Mouse (Mus musculus): ENCODE results near the gene Abhd11. TPM values are rescaled to one million over a fixed set of nuclear protein-coding genes. Genes with fewer than 3 reads are reported as not detected.
A peak's percentile ranks its signal among the peaks of the same experiment; 100 is the strongest.

Gene Abhd11
- polyA plus RNA-seq, 2 experiments from 2014 or later: 53.9 to 66.7 TPM

DNA sequence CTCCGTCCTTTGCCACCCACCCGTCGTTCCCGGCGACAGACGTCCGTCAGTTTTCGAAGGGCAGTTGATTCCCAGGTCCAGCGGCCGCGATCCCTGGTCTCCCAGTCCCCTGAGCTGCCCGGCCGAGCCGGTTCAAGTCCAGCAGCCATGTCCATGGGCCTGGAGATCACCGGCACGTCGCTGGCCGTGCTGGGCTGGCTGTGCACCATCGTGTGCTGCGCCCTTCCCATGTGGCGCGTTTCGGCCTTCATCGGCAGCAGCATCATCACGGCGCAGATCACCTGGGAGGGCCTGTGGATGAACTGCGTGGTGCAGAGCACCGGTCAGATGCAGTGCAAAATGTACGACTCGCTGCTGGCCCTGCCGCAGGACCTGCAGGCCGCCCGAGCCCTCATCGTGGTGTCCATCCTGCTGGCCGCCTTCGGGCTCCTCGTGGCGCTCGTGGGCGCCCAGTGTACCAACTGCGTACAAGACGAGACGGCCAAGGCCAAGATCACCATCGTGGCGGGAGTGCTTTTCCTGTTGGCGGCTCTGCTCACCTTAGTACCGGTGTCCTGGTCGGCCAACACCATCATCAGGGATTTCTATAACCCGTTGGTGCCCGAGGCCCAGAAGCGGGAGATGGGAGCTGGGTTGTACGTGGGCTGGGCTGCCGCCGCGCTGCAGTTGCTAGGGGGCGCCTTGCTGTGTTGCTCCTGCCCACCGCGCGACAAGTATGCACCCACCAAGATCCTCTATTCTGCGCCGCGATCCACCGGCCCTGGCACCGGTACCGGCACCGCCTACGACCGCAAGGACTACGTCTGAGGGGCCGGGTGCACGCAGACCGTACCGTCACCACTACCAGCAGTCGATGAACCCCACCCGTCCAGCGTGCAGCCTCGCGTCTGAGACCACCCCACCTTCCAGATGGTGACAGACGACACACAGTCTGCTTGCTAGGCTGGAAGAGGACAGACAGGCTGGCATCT, 22.4 kb upstream of the Abhd11 start:
- ATAC-seq: no peak

DNA sequence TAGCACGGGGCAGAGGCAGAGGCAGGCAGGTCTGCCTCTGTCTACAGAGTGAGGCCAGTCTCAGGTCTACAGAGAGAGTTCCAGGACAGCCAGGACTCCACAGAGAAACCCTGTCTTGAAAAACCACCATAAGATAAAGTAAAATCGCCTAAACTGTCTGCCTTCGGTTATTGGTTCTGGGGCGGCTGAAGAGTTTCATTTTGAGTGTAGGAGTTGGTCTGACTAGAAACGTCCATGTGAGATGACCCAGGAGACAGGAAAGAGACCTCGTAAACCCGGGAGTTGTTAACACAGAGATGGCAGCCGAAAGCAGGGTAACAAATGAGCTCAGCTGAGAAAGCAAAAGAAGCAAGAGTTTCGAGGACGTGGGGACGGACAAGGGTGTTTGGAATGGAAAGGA, 19.8 kb upstream of the Abhd11 start:
- ATAC-seq: no peak

DNA sequence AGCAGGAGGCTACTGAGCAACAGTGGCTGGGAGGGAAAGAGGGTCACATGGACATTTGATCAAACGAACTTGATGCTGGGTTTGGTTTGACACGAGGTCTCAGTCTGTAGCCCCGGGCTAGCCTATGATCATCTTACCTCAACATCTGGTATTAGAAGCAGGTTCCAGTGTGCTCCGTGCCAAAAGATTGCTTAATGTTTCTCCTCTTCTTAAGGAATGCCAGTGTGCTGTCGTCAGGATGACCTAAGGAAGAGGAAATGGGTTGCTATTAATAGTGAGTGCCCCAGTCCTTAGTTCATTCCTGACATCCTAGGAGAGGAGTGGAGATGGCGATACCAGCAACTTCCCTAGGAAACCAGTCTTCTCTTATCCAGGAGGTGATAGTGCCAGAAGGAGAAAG, 19.2 kb upstream of the Abhd11 start:
- ATAC-seq: no peak

DNA sequence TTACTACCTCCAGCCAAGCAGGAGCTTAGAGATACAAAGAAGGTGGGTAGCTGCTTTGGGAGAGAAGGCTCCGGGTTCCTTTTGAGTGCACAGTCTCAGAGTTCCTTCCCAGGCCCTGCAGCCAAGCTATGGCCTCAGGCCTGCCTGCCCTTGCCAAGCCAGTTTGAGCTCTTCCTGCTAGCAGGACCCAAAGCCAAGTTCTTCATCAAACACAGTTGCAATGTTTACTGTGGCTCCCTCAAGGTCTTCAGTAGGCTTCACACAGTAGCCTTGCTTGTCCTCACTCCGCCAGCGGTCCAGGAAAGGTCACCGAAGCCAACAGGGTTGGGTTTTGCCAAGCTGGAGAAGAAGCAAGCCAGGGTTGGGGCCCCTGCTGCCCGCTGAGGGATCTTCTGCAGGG, 16.4 kb upstream of the Abhd11 start:
- no peak for ATAC-seq

DNA sequence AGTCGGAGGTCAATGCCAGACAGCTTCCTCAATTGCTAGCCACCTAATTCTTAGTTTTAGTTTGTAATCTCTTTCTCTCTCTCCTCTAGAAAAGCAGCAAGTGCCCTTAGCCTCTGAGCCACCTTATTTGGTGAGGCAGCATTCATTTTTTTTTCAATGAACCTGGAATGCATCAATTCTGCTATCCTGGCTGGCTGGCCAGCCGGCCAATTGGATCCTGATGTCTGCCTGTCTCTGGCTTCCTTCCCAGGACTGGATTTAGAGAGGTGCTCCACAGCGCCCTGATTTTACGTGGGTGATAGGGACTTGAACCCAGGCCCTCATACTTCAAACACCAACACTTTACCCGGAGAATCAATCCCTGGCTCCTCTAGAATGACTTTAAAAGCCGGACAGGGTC, 10.6 kb upstream of the Abhd11 start:
- no peak for ATAC-seq

DNA sequence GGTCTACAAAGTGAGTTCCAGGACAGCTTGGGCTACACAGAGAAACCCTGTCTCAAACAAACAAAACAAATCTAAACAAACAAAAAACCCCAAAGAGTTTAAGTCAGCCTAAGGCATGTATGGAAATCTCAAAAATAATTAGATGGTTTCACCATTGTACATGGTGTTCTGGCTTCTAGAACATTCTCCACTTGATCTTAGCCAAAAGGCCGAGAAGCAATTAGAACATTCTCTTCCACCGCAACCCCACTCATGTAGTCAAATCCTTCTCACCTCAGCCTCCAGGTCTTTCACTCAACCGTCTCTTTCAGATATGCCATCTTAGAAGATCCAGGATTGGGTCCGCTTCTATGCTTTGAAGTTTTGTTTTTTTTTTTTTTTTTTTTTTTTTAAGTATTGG, 9.2 kb upstream of the Abhd11 start:
- ATAC-seq: no peak

GRCm38 (mm10) chr5:135000751-135001150, 8.2 kb upstream of the Abhd11 start:
- no peak for ATAC-seq

GRCm38 (mm10) chr5:135001309-135001708, 7.6 kb upstream of the Abhd11 start:
- ATAC-seq: no peak

GRCm38 (mm10) chr5:135002151-135002550, 6.8 kb upstream of the Abhd11 start:
- no peak for ATAC-seq

DNA sequence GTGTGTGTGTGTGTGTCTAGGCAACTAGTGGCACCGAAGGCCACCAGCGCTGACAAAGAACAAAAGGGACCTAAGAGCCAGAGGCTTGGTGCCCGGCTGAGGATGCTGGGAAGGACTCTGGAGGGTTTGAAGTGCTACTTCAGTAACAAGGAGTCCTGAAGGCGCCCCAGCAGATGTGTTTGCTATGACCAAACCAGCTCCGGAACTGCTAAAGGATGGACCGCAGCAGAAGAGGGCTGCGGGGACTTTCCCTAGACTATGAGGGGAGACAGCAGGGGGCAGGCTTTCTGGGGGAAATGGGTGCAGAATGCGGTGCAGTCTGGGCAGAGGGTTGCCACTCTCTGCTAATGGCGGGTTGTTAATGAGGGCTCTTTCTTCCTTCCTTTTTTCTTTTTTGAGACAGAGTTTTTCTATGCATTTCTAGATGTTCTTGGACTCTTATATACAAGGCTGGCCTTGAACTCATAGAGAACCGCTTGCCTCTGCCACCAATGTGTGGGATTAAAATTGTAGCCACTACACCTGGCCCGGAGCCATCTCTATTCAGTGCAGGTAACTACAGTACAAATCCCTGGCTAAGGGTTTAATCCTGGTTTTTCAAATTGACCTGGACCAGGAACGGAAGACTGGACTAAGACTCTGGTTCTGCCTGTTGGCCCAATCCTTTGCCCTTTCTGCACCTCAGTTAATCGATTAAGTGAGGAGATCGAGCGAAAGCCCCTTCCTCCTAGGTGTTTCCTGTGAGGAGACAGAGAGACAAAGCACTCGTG, 965 bp upstream of the Abhd11 start:
- no peak for ATAC-seq

GRCm38 (mm10) chr5:135009590-135010319, 803 bp downstream of the Abhd11 start:
- peak; percentile 44 for ATAC-seq

- no peak for ATAC-seq
These were observed 1.4 kb downstream of the Abhd11 start for GRCm38 (mm10) chr5:135010320-135010709.

DNA sequence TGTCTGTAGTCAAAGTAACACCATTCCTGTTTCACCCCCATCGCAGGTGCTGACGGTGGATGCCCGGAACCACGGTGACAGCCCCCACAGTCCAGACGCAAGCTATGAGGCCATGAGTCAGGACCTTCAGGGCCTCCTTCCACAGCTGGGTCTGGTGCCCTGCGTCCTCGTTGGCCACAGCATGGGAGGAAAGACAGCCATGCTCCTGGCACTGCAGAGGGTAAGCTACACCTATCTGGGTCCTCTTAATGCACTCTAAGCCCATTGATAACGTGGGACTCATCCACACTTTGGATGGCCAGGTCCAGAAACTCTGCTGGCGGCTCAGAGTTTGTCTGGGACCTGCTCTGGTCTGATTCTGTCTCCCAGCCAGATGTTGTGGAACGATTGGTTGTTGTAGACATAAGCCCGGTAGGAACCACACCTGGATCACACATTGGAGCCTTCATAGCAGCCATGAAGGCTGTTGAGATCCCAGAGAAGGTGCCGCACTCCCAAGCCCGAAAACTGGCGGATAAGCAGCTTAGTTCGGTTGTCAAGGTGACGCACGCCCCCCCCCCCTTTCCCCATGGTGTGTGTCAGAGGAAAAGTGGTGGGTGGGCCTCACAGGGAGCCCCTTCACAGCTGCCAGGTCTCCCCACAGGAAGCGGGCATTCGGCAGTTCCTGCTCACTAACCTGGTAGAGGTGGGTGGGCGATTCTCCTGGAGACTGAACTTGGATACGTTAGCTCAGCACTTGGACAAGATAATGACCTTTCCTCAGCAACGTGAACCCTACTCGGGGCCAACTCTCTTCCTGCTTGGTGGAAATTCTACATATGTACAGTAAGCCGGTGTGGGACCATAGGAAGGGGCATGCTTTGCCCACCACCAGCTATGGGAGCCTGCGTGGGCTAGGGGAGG, 2.1 kb downstream of the Abhd11 start:
- no peak for ATAC-seq

GRCm38 (mm10) chr5:135011809-135012613, 3.1 kb downstream of the Abhd11 start:
- ATAC-seq: no peak

DNA sequence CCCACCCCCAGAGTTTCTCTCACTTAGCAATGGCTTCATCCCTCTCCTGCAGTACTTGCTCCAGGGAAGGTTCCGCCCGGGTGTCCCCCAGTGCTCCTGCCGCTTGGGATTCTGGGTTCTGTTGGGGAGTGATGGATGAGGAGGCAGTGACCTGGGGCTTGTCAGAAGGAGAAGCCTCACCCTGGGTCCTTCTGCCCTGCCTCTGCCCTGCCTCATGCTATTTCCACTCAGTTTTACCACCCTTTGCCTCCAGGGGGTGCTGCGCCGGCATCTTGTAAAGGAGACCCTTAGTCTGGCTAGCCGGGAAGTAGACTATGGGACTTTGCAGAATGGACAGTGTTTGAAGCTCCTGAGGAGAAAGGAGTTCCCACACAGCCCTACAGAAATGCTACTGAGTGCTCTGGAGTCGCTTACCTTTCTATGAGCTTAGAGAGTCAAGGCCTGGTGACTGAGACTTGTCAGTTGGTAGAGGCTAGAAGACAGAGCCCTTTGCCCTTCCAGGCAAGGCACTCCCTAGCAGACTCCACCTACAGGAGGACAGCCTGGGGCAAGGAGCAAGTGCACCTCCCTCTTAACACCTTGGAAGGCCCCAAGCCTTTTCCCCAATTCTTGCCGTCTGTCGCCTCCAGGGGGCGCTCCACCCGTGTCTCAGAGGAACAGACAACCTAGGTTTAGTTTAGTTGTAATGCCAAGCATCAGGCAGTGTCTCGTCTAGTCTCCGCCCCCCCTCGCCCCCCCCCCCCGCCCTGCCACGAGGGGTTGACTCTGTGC, 3.9 kb downstream of the Abhd11 start:
- no peak for ATAC-seq

- ATAC-seq: peak; percentile 75
These were observed 6.5 kb downstream of the Abhd11 start for GRCm38 (mm10) chr5:135015497-135015896.

DNA sequence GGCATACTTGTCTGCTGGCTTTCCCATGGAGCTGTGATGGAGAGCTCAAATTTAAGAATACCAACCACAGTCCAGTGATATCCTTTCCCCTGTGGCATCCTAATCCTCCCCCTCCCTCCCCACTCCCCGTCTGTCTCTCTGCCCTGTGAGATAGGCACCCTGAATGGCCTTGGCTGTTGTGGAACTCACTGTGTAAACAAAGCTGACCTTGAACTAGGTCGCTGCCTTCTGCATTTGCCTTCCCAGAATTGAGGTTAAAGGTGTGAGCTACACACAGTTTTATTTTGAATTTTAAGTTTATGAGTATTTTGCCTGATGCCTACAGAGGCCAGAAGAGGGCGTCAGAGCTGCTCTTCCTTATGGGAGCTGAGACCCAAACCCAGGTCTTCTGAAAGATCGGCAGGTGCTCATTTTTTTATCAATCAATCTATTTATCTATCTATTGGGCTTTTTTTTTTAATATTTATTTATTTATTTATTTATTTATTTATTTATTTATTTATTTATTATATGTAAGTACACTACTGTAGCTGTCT, 7.3 kb downstream of the Abhd11 start:
- ATAC-seq: no peak

GRCm38 (mm10) chr5:135021814-135022213, 12.9 kb downstream of the Abhd11 start:
- no peak for ATAC-seq

DNA sequence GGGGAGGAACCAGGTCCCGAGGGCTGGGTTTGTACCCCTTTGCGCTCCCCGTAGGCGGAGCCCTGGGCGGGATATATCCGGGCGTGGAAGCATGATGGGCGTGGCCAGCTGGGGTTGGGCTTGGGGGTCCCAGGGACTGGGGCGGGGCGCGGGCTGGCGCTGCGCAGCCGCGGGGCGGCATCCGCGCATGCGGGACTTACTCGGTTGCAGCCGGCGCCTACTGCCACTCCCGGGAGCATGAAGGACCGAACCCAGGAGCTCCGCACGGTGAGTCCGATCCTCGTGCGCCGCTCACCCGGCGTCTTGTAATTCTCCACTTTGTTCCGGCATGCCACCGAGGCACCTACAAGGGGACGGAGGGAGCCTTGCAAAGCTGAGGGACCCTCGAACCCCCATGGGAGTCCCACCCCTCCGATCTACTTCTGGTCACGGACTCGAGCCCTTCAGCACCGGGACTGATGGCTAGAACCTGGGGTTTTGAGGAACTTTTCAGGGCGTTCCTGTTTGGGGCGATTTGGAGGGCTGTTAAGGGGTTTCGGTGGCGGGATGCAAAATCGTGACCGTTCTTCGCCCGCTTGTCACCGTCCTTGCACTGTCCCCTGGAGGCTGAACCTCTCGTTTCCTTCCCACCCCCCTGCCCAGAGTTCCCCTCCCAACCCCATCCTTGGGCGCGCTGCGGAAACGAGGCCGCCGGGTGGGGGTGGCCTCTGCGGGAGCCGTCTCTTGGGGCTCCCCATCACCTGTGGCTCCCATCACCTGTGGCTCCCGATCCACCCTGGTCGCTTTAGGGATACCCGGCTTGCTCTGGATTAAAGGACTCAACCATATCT, 14.6 kb downstream of the Abhd11 start, which contains the start of gene Stx1a:
Stx1a (plus strand) TSS at position 139 of the 830 bp plus-strand sequence.
- ATAC-seq: peak; percentile 38

Data from activated CD4-positive, CD25-positive, alpha-beta regulatory T cell, adult 4 months (primary cell).